Mouse (Mus musculus) central nervous system, embryonic 18 days (tissue): ENCODE measurements around the gene Tas2r140. TPM values are rescaled to one million over a fixed set of nuclear protein-coding genes. Genes with fewer than 3 reads are reported as not detected.

Experiments used
- polyA plus RNA-seq: library from polyadenylated mRNA; depleted of rRNA; stranded (reverse); fragments of >200 nt; gene quantifications from 2 replicates; pipeline ENCODE4 v1.2.3, GENCODE M21; 2012; rRNA removed

Tas2r140 gene
- polyA plus RNA-seq, result not detected in 2 replicates

DNA sequence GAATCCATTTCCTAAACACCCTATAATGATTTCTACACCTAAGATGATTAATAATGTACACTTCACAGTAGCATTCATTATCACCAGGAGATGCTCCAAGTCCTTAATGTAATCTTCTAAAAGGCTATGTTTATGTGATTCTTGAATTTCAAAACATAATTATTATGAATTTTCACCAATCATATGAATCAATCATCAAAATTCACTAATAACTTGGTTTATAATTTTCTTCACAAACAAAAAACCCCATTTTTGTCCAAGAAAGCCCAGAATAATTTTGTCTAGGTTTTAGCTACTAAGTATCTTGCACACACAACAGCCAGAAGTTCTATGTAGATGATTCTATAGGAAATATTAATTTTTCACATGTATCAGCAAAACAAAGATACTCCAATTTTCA lies at the start of gene Tas2r140:
TSS of gene Tas2r140 (minus strand) at position 101 of the 400 bp plus-strand sequence.

DNA sequence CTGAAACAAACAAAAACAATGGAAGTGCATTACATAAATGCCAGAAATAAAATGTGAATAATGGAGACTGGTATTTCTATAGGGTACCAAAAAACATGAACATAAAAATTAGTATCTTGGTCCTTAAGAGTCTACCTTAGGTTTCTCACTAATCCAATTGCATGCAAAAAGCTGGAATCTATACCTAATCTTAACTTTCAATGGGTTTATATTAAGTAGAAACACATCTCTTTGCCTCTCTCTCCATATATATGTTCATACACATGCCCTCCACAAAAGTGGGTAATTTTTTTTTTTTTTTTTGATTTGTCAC lies 48.9 kb upstream of the Tas2r140 start, which contains the start of gene Smim10l1:
TSS of gene Smim10l1 (plus strand) at position 301 of the 313 bp plus-strand sequence.

GRCm38 (mm10) chr6:133037001-133037400 lies 18.6 kb downstream of the Tas2r140 start, which contains the start of gene Tas2r103:
Gene Tas2r103 (minus strand): TSS chr6:133037101.

Other genes with a start within 250 kb of the Tas2r140 start
- not detected in 2 replicates for gene Tas2r123, start 208.7 kb downstream of the Tas2r140 start, polyA plus RNA-seq
- gene Tas2r116, start 200.4 kb downstream of the Tas2r140 start, polyA plus RNA-seq, result not detected in 2 replicates
- gene Tas2r110, start 187.8 kb downstream of the Tas2r140 start, polyA plus RNA-seq, result not detected in 2 replicates
- not detected in 2 replicates for gene Tas2r113, start 162.8 kb downstream of the Tas2r140 start, polyA plus RNA-seq
- not detected in 2 replicates for gene Tas2r125, start 146.2 kb downstream of the Tas2r140 start, polyA plus RNA-seq
- gene Tas2r129, start 104.7 kb downstream of the Tas2r140 start, polyA plus RNA-seq, result not detected in 2 replicates
- not detected in 2 replicates for gene Tas2r131, start 97.9 kb downstream of the Tas2r140 start, polyA plus RNA-seq
- gene Tas2r109, start 74.9 kb downstream of the Tas2r140 start, polyA plus RNA-seq, result not detected in 2 replicates
- gene Tas2r103, start 18.7 kb downstream of the Tas2r140 start, polyA plus RNA-seq, result not detected in 2 replicates
- 33.1 and 33.5 TPM in 2 replicates for gene Smim10l1, start 49.1 kb upstream of the Tas2r140 start, polyA plus RNA-seq
- gene 5530400C23Rik, start 236.4 kb upstream of the Tas2r140 start, polyA plus RNA-seq, result not detected in 2 replicates